Mouse (Mus musculus) layer of hippocampus, postnatal 36 days (tissue): ENCODE data around the gene Prkn. TPM values are rescaled to one million over a fixed set of nuclear protein-coding genes. Genes with fewer than 3 reads are reported as not detected.

Experiments used
- DNase-seq, 2 experiments: peaks; one replicate each; pipeline ENCODE4 v3.0.0; 2022
- total RNA-seq, 2 experiments: library from RNA; stranded (reverse); gene quantifications; 2 replicates each; pipeline ENCODE4 v1.2.3; 2021

Prkn gene
- total RNA-seq, 2 experiments from 2014 or later, result 17.3 to 17.9 TPM

- DNase-seq, result no peak
Observed at GRCm38 (mm10) chr17:11752686-11753085, 912.5 kb downstream of the Prkn start.

GRCm38 (mm10) chr17:11765117-11765516 is 924.9 kb downstream of the Prkn start:
- no peak for DNase-seq

GRCm38 (mm10) chr17:11765581-11765980 is 925.4 kb downstream of the Prkn start:
- DNase-seq, result no peak

GRCm38 (mm10) chr17:11767301-11767700 is 927.1 kb downstream of the Prkn start:
- DNase-seq, result no peak

- no peak for DNase-seq
Observed at GRCm38 (mm10) chr17:11768345-11768744, 928.2 kb downstream of the Prkn start.

- no peak for DNase-seq
Observed at GRCm38 (mm10) chr17:11768971-11769370, 928.8 kb downstream of the Prkn start.

- no peak for DNase-seq
Observed at GRCm38 (mm10) chr17:11769513-11769912, 929.3 kb downstream of the Prkn start.

GRCm38 (mm10) chr17:11779547-11779946 is 939.4 kb downstream of the Prkn start:
- DNase-seq, result no peak

- DNase-seq, result no peak
Observed at GRCm38 (mm10) chr17:11780005-11780404, 939.8 kb downstream of the Prkn start.

GRCm38 (mm10) chr17:11780805-11781481 is 940.8 kb downstream of the Prkn start:
- no peak for DNase-seq

- DNase-seq, result no peak
Observed at GRCm38 (mm10) chr17:11788270-11788936, 948.2 kb downstream of the Prkn start.

- DNase-seq, result no peak
Observed at GRCm38 (mm10) chr17:11795979-11796378, 955.8 kb downstream of the Prkn start.

GRCm38 (mm10) chr17:11801226-11801625 is 961.0 kb downstream of the Prkn start:
- peak in 1 of 2 experiments; percentile 19 for DNase-seq

- no peak for DNase-seq
Observed at GRCm38 (mm10) chr17:11807280-11807679, 967.1 kb downstream of the Prkn start.

GRCm38 (mm10) chr17:11817886-11818285 is 977.7 kb downstream of the Prkn start:
- no peak for DNase-seq

GRCm38 (mm10) chr17:11819506-11819905 is 979.3 kb downstream of the Prkn start:
- DNase-seq, result no peak

GRCm38 (mm10) chr17:11820757-11821156 is 980.6 kb downstream of the Prkn start:
- DNase-seq, result no peak

GRCm38 (mm10) chr17:11829501-11829900 is 989.3 kb downstream of the Prkn start:
- no peak for DNase-seq

- DNase-seq, result no peak
Observed at GRCm38 (mm10) chr17:11837121-11837520, 996.9 kb downstream of the Prkn start.

GRCm38 (mm10) chr17:11844436-11844835 is 1004.3 kb downstream of the Prkn start:
- no peak for DNase-seq

- no peak for DNase-seq
Observed at GRCm38 (mm10) chr17:11844989-11845388, 1004.8 kb downstream of the Prkn start.

GRCm38 (mm10) chr17:11845506-11845905 is 1005.3 kb downstream of the Prkn start:
- no peak for DNase-seq

- no peak for DNase-seq
Observed at GRCm38 (mm10) chr17:11854571-11854970, 1014.4 kb downstream of the Prkn start.

- no peak for DNase-seq
Observed at GRCm38 (mm10) chr17:11858772-11859405, 1018.7 kb downstream of the Prkn start.
